Mouse (Mus musculus): ENCODE data around the gene Opa1.

GRCm38 (mm10) chr16:29687987-29688885 is 109.1 kb downstream of the Opa1 start:
- TF ChIP-seq EP300 (IDR thresholded peaks at IDR 0.05; ENCODE audit: low read depth) (no peak), CTCF (IDR thresholded peaks at IDR 0.05; ENCODE audit: low read depth) (no peak)
